Mouse (Mus musculus): Measurements from ENCODE around the gene F11r.

Gene F11r

GRCm38 (mm10) chr1:171503250-171503591 is 65.9 kb downstream of the F11r start, which contains the start of gene Alyref2:
Gene Alyref2 (plus strand): TSS chr1:171503478.
- peak within 1 kb of the TSS; percentile 85 for H3K4me3 ChIP-seq (replicated peaks; ENCODE audit: low read length)
- no peaks in the 10 kb centered on the region for H3K9me3 ChIP-seq (ENCODE audit: low read length)
- no peaks in the 10 kb centered on the region for H3K27me3 ChIP-seq (ENCODE audit: insufficient read depth, low read length)
- peaks cover 51% of the 10 kb centered on the region for H3K4me1 ChIP-seq (replicated peaks; ENCODE audit: low read depth, low read length)
- H3K36me3 ChIP-seq (ENCODE audit: insufficient read depth, low read length): no peaks in the 10 kb centered on the region
- TF ChIP-seq POU5F1 (IDR thresholded peaks at IDR 0.05; ENCODE audit: borderline replicate concordance, low read length): no peak
- no peak for TF ChIP-seq NANOG (IDR thresholded peaks at IDR 0.05; ENCODE audit: borderline replicate concordance, low read length)
- peak; percentile 44 for TF ChIP-seq CTCF (conservative IDR thresholded peaks at IDR 0.05; ENCODE audit: low read length)

DNA sequence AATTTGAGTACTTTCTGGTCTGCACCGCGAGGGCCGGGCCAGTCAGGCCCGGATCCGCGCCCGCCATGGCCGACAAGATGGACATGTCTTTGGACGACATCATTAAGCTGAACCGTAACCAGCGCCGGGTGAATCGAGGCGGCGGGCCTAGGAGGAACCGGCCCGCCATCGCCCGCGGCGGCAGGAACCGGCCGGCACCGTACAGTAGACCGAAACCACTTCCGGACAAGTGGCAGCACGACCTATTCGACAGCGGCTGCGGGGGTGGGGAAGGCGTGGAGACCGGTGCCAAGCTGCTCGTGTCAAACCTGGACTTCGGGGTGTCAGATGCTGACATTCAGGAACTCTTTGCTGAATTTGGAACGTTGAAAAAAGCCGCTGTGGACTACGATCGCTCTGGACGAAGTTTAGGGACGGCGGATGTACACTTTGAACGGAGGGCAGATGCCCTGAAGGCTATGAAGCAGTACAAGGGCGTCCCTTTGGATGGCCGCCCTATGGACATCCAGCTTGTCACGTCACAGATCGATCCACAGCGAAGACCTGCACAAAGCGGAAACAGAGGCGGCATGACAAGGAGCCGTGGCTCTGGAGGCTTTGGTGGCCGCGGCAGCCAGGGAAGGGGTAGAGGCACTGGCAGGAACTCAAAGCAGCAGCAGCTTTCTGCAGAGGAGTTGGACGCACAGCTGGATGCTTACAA is 66.4 kb downstream of the F11r start:
- TF ChIP-seq NANOG (IDR thresholded peaks at IDR 0.05; ENCODE audit: borderline replicate concordance, low read length) (no peak), CTCF (conservative IDR thresholded peaks at IDR 0.05; ENCODE audit: low read length) (no peak), POU5F1 (IDR thresholded peaks at IDR 0.05; ENCODE audit: borderline replicate concordance, low read length) (no peak)
- 0 out of 2 replicates have a peak, but pooled peaks cover under 1% of the 10 kb centered on the region for H3K9me3 ChIP-seq (ENCODE audit: low read length)
- H3K36me3 ChIP-seq (ENCODE audit: insufficient read depth, low read length): no peaks in the 10 kb centered on the region
- H3K4me3 ChIP-seq (replicated peaks; ENCODE audit: low read length): peak overlapping the region; percentile 85
- H3K27me3 ChIP-seq (ENCODE audit: insufficient read depth, low read length): no peaks in the 10 kb centered on the region
- H3K4me1 ChIP-seq (replicated peaks; ENCODE audit: low read depth, low read length): peaks cover 50% of the 10 kb centered on the region

DNA sequence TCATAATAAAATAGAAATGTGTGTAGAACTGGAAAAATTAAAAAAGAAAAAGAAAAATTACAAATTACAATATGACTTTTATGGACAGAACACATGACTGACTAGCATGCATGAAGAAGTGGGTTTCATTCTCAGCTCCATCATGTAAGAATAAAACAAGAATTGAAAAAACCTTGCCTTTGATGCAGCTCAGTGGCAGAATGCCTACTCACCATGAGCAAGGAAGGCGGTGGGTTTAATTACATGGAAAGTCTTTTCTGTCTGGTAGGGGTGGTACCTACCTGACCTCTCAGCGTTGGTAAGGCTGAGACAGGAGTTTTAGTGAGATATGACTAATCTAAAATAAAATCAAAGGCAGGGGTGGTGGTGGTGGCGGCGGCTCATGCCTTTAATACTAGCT is 67.3 kb downstream of the F11r start:
- Histone ChIP-seq H3K9me3 (ENCODE audit: low read length) (peaks cover 8% of the 10 kb centered on the region), H3K36me3 (ENCODE audit: insufficient read depth, low read length) (no peaks in the 10 kb centered on the region), H3K4me1 (replicated peaks; ENCODE audit: low read depth, low read length) (peaks cover 45% of the 10 kb centered on the region), H3K27me3 (ENCODE audit: insufficient read depth, low read length) (no peaks in the 10 kb centered on the region), H3K4me3 (replicated peaks; ENCODE audit: low read length) (peak overlapping the region; percentile 85)
- no peak for TF ChIP-seq CTCF (conservative IDR thresholded peaks at IDR 0.05; ENCODE audit: low read length)
- TF ChIP-seq POU5F1 (IDR thresholded peaks at IDR 0.05; ENCODE audit: borderline replicate concordance, low read length): no peak
- no peak for TF ChIP-seq NANOG (IDR thresholded peaks at IDR 0.05; ENCODE audit: borderline replicate concordance, low read length)

GRCm38 (mm10) chr1:171513234-171513633 is 75.9 kb downstream of the F11r start:
- H3K27me3 ChIP-seq (ENCODE audit: insufficient read depth, low read length): 0 out of 2 replicates have a peak, but pooled peaks cover 8% of the 10 kb centered on the region
- no peak overlapping the region for H3K4me3 ChIP-seq (replicated peaks; ENCODE audit: low read length)
- TF ChIP-seq NANOG (IDR thresholded peaks at IDR 0.05; ENCODE audit: borderline replicate concordance, low read length): no peak
- TF ChIP-seq CTCF (conservative IDR thresholded peaks at IDR 0.05; ENCODE audit: low read length): peak; percentile 69
- no peaks in the 10 kb centered on the region for H3K4me1 ChIP-seq (replicated peaks; ENCODE audit: low read depth, low read length)
- H3K9me3 ChIP-seq (ENCODE audit: low read length): peaks cover 40% of the 10 kb centered on the region
- no peaks in the 10 kb centered on the region for H3K36me3 ChIP-seq (ENCODE audit: insufficient read depth, low read length)

DNA sequence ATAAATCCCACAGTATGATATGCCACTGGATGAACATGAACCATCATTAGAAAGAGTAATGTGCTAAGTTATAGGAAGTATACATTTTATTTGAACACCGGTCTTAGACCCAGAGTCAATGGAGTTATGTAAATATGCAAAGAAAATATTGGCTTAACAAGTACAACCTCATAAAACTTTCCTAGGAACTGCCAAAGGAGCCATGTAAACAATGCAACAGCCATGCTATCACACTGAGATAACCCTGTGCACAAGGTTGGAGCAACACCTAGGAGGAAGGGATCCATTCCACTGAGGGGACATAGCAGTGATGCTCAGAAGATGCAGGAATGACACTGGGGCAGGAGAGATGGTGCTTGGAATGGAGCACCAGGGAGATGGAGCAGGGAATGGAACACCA is 76.4 kb downstream of the F11r start:
- Histone ChIP-seq H3K27me3 (ENCODE audit: insufficient read depth, low read length) (0 out of 2 replicates have a peak, but pooled peaks cover 8% of the 10 kb centered on the region), H3K36me3 (ENCODE audit: insufficient read depth, low read length) (no peaks in the 10 kb centered on the region), H3K4me3 (replicated peaks; ENCODE audit: low read length) (no peak overlapping the region), H3K9me3 (ENCODE audit: low read length) (peaks cover 43% of the 10 kb centered on the region), H3K4me1 (replicated peaks; ENCODE audit: low read depth, low read length) (no peaks in the 10 kb centered on the region)
- TF ChIP-seq NANOG (IDR thresholded peaks at IDR 0.05; ENCODE audit: borderline replicate concordance, low read length) (no peak), POU5F1 (IDR thresholded peaks at IDR 0.05; ENCODE audit: borderline replicate concordance, low read length) (no peak), CTCF (conservative IDR thresholded peaks at IDR 0.05; ENCODE audit: low read length) (no peak)
